Mouse (Mus musculus): ENCODE data around the gene Itpa. TPM values are rescaled to one million over a fixed set of nuclear protein-coding genes. Genes with fewer than 3 reads are reported as not detected.

The Itpa gene
- total RNA-seq, 2 experiments from 2014 or later, result 32.7 to 35.2 TPM

GRCm38 (mm10) chr2:130728906-130729585, 61.6 kb downstream of the Itpa start:
- DNase-seq, result peak; percentile 24

- DNase-seq, result no peak
These were observed 63.3 kb downstream of the Itpa start for GRCm38 (mm10) chr2:130730746-130731145.

Other genes with a start within 250 kb of the Itpa start
- 10 to 100 TPM; 39.0 to 45.3 TPM for gene Vps16, start 243.3 kb upstream of the Itpa start, total RNA-seq (2021)
- 1 to 10 TPM; 5.6 to 6.2 TPM for gene Pced1a, start 242.9 kb upstream of the Itpa start, total RNA-seq (2021)
- gene Ptpra, start 217.3 kb upstream of the Itpa start, total RNA-seq (2021), result 10 to 100 TPM; 78.9 to 86.4 TPM
- gene Mrps26, start 103.9 kb upstream of the Itpa start, total RNA-seq (2021), result 10 to 100 TPM; 78.0 to 86.6 TPM
- not detected for gene Oxt, start 91.4 kb upstream of the Itpa start, total RNA-seq (2021)
- gene Avp, start 85.1 kb upstream of the Itpa start, total RNA-seq (2021), result 1 to 10 TPM in 1 of 2 experiments, under 1 TPM in 1; 0.83 to 1.5 TPM
- gene Fastkd5, start 37.6 kb upstream of the Itpa start, total RNA-seq (2021), result 1 to 10 TPM; 8.1 to 9.2 TPM
- gene Ubox5, start 37.6 kb upstream of the Itpa start, total RNA-seq (2021), result 1 to 10 TPM; 5.5 TPM
- 1 to 10 TPM; 4.3 to 5.0 TPM for gene Lzts3, start 24.8 kb upstream of the Itpa start, total RNA-seq (2021)
- gene Ddrgk1, start 3.0 kb upstream of the Itpa start, total RNA-seq (2021), result 10 to 100 TPM; 57.7 to 58.9 TPM
- under 1 TPM; 0.12 to 0.16 TPM for gene Slc4a11, start 29.9 kb downstream of the Itpa start, total RNA-seq (2021)
- gene 4930402H24Rik, start 238.8 kb downstream of the Itpa start, total RNA-seq (2021), result 10 to 100 TPM; 80.1 to 86.3 TPM
- 10 to 100 TPM; 27.6 to 28.8 TPM for gene Atrn, start 238.9 kb downstream of the Itpa start, total RNA-seq (2021)